Mouse (Mus musculus) lung, adult 18-20 months (tissue): ENCODE results near the gene Sphk1.

Experiments
- DNase-seq, 2 experiments: peaks; one replicate each; pipeline ENCODE4 v3.0.0; 2022; ENCODE audit warnings: mixed read lengths in 2 of 2

The Sphk1 gene

DNA sequence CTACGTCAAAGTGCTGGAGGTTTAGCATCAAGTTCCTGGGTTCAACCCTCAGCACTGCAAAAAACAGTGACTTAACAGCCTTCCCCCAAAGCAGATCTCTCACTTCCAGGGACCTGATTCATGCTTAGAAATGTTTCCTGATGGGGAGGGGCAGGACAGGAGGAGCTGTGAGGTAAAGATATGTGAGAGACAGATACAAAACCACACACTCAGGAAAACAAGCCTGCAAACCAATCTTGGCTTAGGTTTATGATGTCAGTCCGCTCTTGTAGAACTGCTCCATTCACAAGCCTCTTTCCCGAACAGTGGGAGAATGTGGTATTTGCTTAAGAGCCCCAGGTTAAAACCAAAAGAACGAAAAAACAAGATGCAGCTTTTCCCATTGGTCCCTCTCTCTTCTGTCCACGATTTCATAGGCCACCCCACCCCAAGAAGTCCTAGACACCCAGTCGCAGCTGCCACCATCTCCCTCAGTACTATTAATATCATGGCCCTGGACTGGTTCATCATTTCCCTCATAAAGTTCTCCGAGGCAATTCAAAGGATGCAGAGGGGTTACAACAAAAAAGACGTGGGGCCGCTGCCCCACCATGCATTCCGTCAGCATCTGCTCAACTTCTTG, 49.4 kb downstream of the Sphk1 start:
- no peak for DNase-seq

DNA sequence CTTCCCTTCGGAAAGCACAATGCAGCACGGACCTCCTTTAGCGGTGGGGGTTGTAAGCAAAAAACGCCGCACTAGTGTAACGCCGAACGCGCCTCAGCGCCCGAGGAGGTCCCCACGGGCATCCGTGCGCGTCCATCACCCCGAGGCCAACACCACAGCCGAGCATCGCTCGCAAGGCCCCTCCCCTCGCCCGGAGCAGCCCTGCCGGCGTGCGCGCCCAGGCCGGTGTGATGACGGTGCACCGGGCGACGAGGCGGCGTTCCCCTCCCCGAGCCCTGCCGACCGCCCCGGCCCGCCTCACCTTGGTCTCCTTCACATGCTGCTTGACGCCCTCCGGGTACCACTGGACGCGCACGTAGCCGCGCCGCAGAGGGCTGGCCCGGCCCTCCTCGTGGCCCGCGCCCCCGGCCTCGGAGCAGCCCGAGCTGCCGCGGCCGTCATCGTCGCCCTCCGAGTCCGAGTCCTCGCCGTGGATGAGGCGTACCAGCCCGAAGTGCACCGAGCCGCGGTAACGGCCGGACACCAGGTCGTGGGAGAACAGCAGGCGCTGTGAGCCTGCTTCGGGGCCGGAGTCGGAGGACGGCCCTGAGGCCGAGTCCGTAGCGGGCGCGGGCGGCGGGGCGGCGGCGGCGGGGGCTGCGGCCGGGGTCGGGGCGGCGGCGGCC, 50.1 kb downstream of the Sphk1 start:
- peak; percentile 32 to 33 for DNase-seq

DNA sequence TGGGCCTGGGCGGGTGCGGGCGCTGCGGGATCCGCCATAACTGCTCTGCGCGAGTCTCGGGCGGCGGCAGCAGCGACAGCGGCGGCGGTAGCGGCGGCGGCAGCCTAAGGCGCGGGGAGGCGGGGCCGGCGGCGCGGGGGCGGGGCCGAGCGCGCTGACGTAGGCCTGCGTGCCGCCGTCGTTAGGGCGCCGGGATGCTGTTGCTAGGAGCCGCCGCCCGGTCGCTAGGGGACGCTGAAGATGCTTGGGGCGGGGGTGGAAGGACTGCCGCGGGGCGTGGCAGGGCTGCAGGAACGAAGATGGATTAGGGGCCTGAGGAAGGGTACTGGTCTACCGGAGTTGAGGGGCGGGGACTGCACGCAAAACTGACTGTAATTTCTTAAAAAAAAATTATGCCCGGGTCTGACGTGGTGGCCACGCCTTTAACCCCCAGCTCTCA, 50.7 kb downstream of the Sphk1 start, which contains the start of gene Ube2o:
Gene Ube2o (minus strand): TSS at position 72 of the 439 bp plus-strand sequence.
- DNase-seq, result peak; percentile 78 to 85

DNA sequence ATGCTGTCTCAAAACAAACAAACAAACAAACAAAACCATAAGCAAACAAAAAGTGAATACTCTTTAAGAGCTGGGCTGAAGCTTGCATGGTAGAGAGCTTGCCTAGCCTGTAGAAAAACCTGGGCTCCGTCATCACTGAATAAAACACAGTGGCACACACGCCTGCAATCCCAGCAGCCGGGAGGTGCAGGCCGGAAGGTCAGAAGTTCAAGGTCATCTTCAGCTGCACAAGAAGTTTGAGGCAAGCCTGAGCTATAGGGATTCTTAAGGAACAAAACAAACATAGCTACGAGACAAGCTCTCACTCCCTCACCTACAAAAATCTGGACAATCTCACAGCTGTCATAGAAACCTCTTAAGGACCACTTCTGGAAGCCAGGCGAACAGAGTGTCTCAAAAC, 55.0 kb downstream of the Sphk1 start:
- no peak for DNase-seq
